Mouse (Mus musculus) brain, adult 2 months (tissue): ENCODE results near the gene Sgk2.
"Not testable (repeated sequence)": the region's sequence is repeated elsewhere in the genome, so short reads cannot be mapped to it uniquely, and the experiment has no call there.

ENCODE experiments used
- DNase-seq: peaks from one replicate; pipeline ENCODE4 v3.0.0; 2011; ENCODE audit warnings: low read depth, low spot score

Sgk2 gene

GRCm38 (mm10) chr2:163058981-163059380 lies 71.9 kb downstream of the Sgk2 start:
- DNase-seq, result not testable (repeated sequence)

- no peak for DNase-seq
These were observed 73.5 kb downstream of the Sgk2 start for GRCm38 (mm10) chr2:163060630-163061029.

- no peak for DNase-seq
These were observed 74.3 kb downstream of the Sgk2 start for GRCm38 (mm10) chr2:163061203-163062118.

DNA sequence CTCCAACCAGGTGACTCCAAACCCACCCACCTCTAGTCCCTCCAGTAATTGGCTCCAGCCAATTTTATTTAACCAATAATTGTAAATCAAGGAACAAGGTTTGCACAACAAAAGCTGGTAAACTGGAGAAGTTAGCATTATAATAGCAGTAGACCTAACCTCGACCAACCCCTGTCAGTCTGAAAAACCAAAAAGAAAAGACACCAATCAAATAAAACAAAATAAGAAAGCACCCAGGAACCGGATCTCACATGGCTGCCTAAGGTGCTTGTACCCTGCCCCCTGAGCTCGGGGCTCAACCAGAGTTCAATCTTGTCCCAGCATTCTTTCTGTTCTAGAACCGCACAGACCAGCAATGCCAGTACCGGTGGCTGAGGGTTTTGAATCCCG lies 75.0 kb downstream of the Sgk2 start:
- DNase-seq, result no peak
